Mouse (Mus musculus): ENCODE results near the gene Phf5a.

Gene Phf5a

DNA sequence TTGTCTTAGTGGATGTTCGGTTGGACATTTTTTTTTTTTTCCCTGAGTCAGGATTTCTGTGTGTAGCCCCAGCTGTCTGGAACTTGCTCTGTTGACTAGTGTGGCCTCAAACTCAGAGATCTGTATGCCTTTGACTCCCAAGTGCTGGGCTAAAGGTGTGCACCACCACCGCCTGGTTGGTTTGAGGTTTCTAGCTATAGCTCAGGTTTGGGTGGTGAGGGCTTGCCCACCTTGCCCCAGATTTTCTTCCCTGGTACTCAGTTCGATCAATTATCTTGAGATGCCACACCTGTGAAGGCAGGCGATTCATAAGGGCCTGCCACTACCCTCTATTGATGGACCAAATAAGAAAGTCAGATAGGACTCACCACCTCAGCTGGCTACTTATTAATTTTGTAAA, 24.6 kb downstream of the Phf5a start:
- DNase-seq: peak; percentile 43

DNA sequence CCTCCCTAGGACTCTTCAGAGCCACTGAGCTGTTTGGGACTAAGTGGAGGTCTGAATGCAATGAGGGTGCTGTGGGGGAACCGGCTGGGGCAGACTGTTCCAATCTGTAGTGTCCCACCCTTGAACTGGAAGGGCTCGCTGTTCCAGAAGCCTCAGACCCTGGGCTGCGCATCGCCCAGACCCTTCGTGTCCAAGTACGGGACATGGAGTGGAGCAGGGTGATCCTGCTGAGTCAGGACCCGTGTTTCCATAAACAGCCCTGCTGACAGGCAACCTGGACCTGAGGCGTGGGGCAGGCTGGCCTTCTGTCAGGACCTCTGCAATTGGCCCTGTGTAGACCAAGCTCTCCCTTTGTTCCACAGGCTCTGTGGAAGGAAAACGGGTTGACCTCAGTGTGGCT, 25.0 kb downstream of the Phf5a start:
- DNase-seq: peak; percentile 44

DNA sequence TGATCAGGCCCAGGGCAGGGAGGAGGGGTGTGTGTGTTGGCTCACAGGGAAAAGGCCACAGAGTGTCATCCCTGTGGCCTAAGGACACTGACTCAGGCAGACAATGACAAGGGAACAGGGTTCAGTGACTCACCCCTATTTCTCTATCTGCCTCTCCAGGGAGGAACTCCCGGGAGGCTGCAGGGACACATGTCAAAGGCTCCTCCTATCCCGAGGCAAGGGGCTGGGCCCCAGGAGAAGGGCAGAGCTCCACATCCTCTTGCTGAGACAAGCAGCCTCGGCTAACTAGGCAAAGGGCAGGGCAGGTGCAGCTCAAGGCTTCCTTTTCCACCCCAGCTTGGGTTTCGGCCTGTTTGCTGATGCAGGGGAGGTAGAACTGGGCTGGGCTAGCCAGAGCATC, 26.0 kb downstream of the Phf5a start:
- DNase-seq: peak; percentile 45

DNA sequence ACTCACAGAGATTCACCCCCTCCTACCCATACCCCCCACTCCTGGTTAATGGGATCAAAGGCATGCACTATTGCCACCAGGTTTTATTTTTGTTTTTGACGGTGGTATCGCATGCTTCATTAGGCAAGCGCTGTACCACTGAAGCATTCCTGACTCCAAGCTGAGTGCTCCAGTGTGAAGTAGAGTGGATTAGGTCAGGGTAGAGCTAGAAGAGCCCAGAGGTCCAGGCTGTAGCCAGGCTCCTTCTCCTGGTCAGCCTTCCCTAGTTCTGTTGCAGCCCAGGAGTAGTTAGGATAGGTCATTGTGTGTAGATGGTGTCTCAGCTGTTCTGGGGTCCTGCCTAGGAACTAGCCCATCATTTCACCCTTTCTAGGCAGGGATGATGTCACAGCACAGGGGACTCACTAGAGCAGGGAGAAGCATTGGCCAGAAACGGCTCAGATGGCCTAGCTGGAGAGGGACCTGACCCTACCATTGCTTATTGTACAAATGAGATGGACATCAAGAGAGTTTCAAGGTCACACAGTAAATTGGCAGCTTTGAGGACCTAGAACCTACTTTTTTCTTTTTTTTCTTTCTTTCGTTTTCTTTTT, 26.6 kb downstream of the Phf5a start:
- DNase-seq: peak; percentile 33

DNA sequence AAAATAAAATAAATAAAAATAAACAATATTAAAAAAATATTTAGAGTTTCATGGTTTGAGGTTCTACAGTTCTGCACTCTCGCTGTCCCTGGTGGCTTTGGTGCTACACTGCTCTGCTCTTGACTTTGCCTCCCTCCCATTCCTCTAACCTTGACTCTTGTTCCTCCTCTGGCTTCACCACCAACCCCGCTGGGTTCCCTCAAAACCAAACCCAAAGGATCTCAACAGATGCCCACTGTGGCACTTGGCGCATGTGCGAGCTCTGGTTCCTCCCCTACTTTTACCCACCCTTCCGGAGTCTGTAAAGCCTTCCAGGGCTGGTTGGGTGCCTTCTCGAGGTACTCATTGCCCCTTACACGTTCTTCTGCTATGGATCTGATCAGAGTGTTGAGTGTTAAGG, 29.4 kb downstream of the Phf5a start:
- DNase-seq: peak; percentile 44

DNA sequence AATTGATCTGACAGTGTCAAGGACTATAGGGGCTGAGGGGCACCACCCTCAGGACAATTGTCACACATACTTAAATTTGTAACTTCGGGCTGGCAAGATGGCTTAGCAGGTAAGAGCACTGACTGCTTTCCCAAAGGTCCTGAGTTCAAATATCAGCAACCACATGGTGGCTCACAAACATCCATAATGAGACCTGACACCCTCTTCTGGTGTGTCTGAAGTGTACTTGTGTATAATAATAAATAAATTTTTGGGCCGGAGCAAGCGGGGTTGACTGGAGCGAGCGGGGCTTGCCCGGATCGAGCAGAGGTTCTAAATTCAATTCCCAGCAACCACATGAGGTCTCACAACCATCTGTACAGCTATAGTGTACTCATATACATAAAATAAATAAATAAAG, 31.4 kb downstream of the Phf5a start:
- peak; percentile 69 for DNase-seq

DNA sequence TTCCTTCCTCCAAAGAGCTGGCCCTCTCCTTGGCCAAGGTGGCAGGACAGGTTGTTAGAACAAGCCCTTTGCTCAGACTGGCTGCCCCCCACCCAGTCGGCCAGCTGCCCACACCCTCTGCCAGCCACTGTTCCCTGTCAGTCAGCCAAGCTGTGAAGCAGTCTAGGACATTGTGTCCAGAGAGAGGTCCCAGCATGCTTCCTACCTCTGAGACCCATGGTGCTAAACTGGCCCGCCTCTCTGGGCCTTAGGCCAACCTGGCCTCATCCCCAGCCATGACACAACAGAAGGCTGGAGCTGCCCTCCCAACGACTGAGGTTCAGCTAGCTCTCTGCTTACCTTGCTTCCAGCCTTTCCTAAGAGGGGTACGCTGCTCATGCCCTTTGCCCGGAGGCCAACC, 32.1 kb downstream of the Phf5a start:
- peak; percentile 99 for DNase-seq

DNA sequence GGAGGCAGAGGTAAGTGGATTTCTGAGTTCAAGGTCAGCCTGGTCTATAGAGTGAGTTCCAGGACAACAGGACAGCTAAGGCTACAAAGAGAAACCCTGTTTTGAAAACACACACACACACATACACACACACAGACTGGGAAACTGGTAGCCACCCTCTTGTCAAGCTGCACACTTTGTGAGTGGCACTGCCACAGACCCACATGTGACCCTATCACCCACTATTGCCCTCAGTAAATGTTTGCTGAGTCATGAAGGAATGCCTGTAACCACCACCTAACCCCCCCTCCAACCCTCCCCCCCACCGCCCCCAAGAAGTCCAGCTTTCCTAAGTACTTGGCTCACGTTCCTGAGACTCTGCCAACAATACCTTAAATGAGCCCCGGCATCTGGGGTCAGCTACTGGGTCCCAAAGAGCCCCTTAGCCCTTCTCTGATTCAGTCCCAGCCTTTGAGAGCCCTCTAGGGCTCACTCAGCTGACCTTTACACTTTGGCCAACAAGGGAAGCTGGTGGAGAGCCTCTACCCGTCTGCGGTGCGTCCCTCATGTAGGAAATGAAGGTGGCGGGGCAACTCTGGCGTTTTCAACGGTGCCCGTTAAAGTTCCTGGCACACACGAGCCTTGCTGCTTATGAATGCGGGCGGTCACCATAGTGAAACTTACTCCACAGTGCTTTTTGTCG, 33.0 kb downstream of the Phf5a start:
- peak; percentile 68 for DNase-seq

DNA sequence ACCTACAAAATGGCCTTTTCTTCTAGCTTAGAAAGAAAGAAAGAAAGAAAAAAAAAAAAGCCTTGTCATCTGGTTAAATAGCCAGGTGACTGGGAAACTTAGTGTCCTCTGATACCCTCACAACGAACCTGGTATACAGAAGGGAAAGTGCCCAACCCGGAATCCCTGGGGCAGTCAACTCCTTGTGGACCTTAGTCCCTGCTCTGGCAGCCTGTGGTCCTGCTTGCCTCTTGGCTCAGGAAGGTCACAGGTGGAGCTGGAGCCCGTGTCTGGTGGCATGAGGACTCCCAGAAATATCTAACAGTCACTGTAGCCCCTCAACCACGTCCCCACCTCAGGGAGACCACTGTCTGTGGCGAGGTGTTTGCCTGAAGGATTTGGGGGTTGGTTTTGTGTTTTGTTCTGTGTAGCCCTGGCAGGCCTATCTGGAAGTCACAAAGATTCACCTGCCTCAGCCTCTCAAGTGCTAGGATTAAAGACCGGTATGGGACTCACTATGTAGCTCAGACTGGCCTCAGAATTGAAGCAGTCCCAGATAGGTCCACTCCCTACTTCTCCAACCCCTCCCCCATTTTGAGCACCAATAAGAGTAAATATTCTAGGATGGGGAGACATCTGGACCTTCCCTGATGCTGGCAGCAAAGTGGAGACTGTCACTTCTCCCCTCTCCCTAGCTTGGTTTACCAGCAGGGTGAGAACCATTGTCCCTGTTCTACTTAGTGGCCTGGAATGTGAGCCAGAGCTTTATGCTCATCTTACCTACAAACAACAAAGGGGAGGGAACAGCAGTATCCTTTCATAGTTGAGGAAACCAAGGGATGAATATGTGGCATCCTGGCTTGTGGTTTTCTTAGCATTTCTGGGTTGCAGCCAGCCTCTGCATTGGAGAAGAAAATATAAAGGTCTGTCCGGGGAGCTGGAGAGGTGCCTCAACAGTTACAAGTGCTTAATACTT, 34.5 kb downstream of the Phf5a start:
- DNase-seq: peak; percentile 68

DNA sequence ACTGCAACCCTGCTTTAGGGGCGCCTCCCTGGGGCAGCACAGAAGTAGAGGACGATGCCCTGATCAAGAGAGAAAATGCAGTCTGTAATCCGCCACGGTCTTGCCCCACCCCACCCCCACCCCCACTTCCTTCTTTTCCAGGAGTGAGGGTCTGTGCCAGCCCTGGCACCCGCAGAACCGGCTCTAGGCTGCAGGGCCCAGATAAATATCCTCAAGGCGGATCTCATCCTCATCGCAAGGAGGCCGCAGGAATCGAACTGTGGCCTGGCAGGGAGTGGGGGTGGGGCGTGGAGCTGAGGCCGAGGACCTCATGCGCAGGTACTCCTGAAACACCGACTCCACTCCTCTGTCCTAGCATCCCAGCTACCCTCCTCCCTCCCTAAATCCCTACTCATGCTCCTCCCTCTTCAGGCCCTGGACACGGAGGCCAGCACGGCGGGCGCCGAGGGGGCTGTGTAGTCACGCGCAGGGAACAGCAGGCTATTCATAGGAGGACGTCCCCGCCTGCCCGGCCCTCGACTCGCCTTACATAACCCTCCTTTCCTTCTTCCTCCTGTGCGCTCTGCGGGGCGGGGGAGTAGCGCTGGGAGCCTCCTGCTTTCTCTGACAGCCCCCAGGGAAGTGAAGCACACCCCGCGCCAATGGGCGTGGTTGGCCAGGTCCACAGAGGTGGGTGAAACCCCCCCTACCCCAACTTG, 35.4 kb downstream of the Phf5a start:
- DNase-seq: peak; percentile 94

DNA sequence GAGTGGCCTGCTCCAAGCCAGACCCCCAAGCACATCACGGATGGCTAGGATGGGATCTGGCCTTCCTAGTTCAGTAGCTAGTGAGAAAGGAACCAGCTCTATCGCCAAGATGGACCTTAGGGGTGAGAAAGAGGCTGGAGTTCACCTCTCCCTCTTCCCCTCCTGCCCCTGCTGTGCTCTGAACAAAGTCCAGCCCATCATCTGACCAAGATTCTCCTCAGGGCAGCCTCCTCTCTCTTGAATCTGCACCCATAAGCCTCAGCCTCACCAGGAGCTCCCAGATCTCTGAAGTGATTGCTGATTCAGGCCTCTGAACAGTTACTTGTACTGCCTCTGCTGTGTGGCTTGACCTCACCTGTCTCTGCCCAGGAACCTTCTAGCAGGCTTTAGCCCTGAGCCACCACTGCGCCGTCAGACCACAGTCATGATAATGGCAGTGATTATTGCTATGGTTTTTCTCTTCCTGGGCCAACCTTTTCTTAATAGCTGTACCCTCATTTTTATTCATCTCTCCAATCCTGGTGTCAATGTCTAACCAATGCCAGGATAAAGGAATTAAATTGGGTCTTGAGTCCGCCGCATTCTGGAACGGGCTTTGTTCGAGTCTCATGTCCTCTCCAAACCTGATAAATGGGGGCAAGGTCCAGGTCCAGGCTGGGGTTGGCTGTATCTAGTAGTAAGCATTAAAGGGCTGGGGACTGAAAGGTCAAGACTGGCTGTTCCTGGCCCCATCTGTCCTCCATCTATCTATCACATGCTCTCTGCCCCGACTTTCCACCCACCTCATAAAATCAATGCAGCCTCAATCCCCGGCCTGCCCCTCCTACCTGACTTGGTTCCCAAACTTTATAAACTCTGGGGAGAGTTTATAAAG, 36.5 kb downstream of the Phf5a start:
- DNase-seq: peak; percentile 61

DNA sequence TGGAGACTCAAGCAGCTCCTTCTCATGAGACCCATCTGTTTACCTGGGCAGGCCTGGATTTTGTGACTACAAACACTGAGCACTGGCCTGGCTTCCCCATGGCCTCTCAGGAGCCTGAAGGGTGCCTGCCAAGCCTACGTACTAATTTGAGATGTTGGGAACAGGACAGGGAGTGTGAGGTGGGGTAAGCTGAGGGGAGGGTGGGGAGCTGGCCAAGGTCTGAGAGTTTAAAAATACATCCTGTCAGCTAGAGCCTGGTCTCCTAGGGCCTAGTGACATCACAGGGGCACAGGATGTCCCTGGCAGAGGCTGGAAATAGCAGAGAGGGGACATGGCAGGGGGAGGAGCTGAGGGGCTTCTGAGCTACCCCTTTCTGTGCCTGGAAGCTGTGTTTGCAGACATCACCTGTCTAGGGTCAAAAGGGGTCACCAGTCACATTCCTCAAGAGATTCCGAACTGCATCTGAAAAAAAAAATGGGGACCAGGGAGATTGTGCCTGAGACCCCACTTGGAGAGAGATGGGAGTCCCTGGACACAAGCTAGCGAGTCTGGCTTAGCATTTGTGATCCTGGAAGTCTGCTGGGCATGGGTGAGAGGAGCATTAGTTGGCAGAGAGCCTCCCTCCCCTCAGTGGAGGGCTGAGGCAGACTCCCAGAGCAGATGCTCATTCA, 37.4 kb downstream of the Phf5a start:
- peak; percentile 78 for DNase-seq

DNA sequence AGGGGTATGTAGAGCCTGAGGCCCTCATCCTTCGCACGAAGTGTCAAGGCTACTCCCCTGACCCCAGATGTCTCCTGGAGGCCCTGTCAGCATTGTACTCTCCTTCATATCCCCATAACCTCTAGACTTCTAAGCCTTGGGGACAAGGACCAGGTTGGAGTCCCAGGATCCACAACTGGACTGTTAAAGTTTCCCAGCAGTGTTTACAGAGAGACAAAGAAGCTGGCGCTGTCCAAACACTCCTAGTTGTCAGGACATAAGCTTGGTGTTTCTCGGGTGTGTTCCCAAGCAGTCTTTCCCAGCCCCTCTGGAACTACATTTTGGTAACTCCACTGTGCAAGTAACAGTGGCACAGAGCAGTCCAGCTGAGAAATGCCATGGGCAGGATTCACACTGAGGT, 38.2 kb downstream of the Phf5a start:
- no peak for DNase-seq

DNA sequence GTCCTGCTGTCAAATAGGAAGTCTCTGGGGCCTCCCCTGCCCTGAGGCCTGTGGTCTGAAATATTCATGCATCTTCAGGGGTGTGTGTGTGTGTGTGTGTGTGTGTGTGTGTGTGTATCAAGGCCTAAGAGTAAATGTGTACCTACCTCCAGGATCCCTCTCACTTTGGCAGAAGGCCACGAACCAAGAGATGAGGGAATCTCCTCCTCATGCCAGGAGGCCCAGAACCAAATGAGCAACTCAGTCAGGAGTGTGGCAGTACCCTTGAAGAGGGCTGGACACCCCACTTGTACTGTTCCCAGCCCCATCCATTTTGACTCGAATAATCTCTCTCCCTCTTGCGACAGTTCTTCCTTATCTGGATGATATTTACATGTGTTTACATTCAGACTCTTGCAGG, 39.5 kb downstream of the Phf5a start:
- peak; percentile 66 for DNase-seq

DNA sequence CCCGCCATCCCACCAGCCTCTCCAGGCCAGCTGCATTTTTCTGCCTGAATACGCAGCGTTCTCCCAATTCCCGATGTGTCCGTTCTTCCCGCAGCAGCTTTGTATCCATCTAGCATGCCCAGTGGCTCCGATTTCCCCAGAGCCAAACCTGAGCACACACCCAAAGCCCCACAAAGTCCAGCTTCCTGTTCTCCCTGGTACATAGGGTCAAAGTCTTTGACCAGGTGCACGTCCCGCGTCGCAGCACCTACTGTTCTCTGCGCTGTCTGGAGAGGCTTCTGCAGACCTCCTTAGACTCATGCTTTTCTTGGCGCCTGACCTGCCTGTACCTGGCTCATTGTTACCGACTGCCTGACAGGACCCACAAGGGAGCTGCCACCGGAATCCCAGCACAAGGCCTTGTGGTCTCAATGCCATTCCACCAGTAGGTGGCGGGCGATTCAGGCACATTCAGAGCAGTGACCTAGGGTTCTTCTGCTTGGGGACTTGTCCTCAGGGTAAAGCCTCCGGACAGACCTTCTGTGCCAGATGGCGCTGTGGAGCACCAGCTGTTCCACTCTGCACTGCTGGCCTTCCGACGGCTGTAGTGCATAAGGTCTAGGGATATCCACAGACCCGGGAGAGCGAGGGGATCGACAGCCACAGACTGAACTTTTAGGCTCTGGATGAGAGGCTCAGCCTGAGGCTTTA, 40.4 kb downstream of the Phf5a start:
- DNase-seq: peak; percentile 95

DNA sequence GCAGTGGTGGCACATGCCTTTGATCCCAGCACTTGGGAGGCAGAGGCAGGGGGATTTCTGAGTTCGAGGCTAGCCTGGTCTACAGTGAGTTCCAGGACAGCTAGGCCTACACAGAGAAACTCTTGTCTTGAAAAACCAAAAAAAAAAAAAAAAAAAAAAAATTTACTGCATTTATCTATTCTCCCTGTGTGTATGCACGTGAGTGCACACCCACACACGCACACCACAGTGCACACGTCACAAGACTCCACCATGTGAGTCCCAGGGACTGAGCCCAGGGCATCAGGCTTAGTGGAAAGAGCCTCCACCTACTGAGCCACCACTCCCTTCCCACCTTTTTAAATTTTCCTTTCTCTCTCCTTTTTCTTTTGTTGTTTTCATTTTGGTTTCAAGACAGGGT, 41.2 kb downstream of the Phf5a start:
- peak; percentile 38 for DNase-seq

DNA sequence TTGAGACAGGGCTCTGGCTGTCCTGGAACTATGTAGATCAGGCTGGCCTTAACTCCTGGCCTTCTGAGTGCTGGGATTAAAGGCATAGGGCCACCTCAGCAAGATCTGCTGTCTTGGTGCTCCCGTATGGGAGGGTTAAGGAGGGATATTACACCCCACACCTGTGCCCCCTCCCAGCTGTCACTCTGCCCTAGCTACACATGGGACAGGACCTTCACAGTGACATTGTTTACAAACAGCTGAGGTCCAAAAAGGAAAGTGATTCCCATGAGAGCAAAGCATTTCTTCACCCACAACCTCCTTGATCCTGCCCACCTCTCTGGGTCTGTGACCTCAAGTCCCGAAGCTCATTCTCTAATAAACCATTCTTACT, 42.5 kb downstream of the Phf5a start:
- no peak for DNase-seq

DNA sequence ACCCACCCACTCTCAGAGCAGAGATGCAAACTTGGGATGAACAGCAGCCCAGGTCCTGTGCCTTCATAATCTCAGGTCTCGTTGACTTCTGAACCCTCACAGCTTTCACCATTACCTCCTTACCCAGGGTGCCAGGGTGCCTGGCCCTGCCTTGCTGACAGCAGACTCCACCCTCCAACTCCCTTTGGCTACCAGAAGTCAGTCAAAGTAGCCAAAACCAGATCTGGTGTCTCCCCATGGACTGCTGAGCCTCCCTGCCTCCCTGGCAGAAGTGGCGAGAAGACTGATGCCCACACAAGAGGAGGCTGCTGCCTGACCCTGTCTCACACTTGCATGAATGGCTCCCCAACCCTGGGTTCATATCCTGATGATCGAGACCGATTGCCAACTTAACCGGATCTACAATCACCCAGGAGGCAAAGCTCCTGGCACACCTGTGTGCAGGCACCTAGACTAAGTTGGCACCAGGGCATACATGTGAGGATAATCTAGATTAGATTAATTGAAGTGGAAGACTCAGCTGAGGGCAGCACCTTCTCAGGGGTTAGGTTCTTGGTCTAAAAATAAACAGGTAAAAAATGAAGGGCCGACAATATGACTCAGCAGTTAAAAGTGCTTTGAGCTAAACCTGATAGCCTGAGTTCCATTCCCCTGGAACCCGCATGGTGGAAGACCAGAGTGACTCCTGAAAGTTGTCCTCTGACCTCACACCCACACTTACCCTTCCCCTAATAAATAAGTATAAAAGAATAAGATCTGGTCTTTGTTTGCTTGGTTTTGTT, 43.1 kb downstream of the Phf5a start:
- peak; percentile 28 for DNase-seq

DNA sequence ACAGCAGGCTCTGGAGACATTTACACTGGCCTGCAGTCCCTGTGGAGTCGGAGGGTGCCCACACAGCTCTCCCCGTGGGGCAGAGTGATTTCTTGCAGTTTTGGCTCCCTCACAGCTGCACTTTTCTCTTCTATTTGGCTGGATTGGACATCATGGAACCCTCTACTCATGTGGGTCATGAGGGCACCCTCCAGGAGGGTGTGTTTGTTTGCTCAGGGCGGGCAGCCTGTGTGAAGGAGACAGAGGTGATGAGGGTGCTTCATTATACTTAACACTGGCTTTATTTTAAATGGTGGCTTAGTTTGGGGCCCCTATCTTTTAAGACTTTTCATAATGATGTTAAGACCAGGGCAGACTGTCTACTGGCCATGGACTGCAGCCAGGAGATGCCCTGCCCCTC, 46.9 kb downstream of the Phf5a start:
- DNase-seq: no peak

DNA sequence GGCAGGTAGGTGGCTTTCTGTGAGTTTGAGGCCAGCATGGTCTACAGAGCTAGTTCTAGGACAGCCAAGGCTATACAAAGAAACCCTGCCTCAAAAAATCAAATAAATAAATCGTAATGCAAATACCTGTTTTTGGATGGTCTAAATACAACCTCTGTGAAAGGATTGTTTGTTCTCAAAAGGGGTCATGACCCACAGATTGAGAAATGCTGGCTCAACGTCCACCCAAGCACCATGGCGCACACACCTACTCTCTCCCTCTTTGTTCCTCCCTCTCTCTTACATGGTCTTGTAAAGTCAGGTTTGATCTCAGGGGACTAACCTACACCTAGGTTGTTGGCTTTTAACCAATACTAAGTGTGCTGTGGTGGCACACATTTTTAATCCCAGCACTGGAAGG, 49.1 kb downstream of the Phf5a start:
- no peak for DNase-seq
